Mouse (Mus musculus) ES-Bruce4 (cell line): ENCODE measurements at regions not wholly inside any gene's neighbourhood (a gene's known extent, or its start where the extent isn't known, plus 50 kb on each side); places are given as distances from the start of the nearest gene placed in this dataset.
A peak's percentile ranks its signal among the peaks of the same experiment; 100 is the strongest.

Experiments
- H3K27ac ChIP-seq: 2 replicates; pipeline ENCODE4 v1.5.1; 2012; ENCODE audit warnings: low read length, inconsistent platforms; ENCODE audit not compliant: insufficient read depth
- H3K27me3 ChIP-seq: 2 replicates; pipeline ENCODE4 v1.6.1; 2012; ENCODE audit warnings: mild to moderate bottlenecking, low read length, inconsistent platforms; ENCODE audit not compliant: control insufficient read depth, poor library complexity, insufficient read depth, severe bottlenecking
- H3K36me3 ChIP-seq: 2 replicates; pipeline ENCODE4 v1.6.1; 2012; ENCODE audit warnings: inconsistent platforms, mild to moderate bottlenecking, low read length, moderate library complexity; ENCODE audit not compliant: control insufficient read depth, poor library complexity, insufficient read depth, severe bottlenecking
- H3K4me1 ChIP-seq: one replicate; pipeline ENCODE4 v1.8.1; 2011; ENCODE audit warnings: low read length; ENCODE audit not compliant: control insufficient read depth, insufficient read depth
- H3K4me3 ChIP-seq: 2 replicates; pipeline ENCODE4 v1.5.1; 2011; ENCODE audit warnings: low read depth, mild to moderate bottlenecking, low read length
- H3K9ac ChIP-seq: 2 replicates; pipeline ENCODE4 v1.6.1; 2012; ENCODE audit warnings: low read depth, mild to moderate bottlenecking, inconsistent platforms; ENCODE audit not compliant: poor library complexity, severe bottlenecking
- H3K9me3 ChIP-seq: replicated peaks from 2 replicates; pipeline ENCODE4 v1.6.1; 2012; ENCODE audit warnings: mild to moderate bottlenecking, low read length, inconsistent platforms; ENCODE audit not compliant: control insufficient read depth, poor library complexity, insufficient read depth, severe bottlenecking
- CTCF ChIP-seq: IDR thresholded peaks from one replicate; pipeline ENCODE4 v1.8.1; 2011; ENCODE audit warnings: low read depth, low read length
- EP300 ChIP-seq: IDR thresholded peaks from 2 replicates; pipeline ENCODE4 v1.6.1; 2011; ENCODE audit warnings: low read depth, low read length; ENCODE audit not compliant: insufficient read depth
- POLR2A ChIP-seq: IDR thresholded peaks from one replicate; pipeline ENCODE4 v1.8.1; 2011; ENCODE audit warnings: low read length; ENCODE audit not compliant: insufficient read depth

- Histone ChIP-seq H3K27me3 (no peaks in the 10 kb centered on the region), H3K9me3 (no peaks in the 10 kb centered on the region), H3K27ac (no peak overlapping the region), H3K4me3 (no peak overlapping the region), H3K4me1 (no peaks in the 10 kb centered on the region), H3K9ac (no peak overlapping the region), H3K36me3 (no peaks in the 10 kb centered on the region)
- TF ChIP-seq CTCF (peak; percentile 91), EP300 (no peak)
Measured at GRCm38 (mm10) chr4:9096809-9097700, 858.2 kb upstream of the Car8 start.

GRCm38 (mm10) chr4:9096274-9096673, 857.4 kb upstream of the Car8 start:
- Histone ChIP-seq H3K27me3 (no peaks in the 10 kb centered on the region), H3K27ac (no peak overlapping the region), H3K36me3 (no peaks in the 10 kb centered on the region), H3K4me1 (no peaks in the 10 kb centered on the region), H3K9ac (no peak overlapping the region), H3K4me3 (no peak overlapping the region), H3K9me3 (no peaks in the 10 kb centered on the region)
- TF ChIP-seq CTCF, result no peak
- TF ChIP-seq EP300, result no peak
- TF ChIP-seq POLR2A, result no peak

- Histone ChIP-seq H3K4me1 (no peaks in the 10 kb centered on the region), H3K9me3 (no peaks in the 10 kb centered on the region), H3K4me3 (no peak overlapping the region), H3K27me3 (no peaks in the 10 kb centered on the region), H3K9ac (no peak overlapping the region), H3K27ac (no peak overlapping the region), H3K36me3 (no peaks in the 10 kb centered on the region)
- no peak for TF ChIP-seq POLR2A
- no peak for TF ChIP-seq EP300
- no peak for TF ChIP-seq CTCF
Measured at GRCm38 (mm10) chr4:9095646-9096045, 856.8 kb upstream of the Car8 start.

GRCm38 (mm10) chr4:9094522-9094921, 855.7 kb upstream of the Car8 start:
- Histone ChIP-seq H3K4me3 (no peak overlapping the region), H3K9me3 (no peaks in the 10 kb centered on the region), H3K36me3 (no peaks in the 10 kb centered on the region), H3K27me3 (no peaks in the 10 kb centered on the region), H3K27ac (no peak overlapping the region), H3K9ac (no peak overlapping the region), H3K4me1 (no peaks in the 10 kb centered on the region)
- no peak for TF ChIP-seq CTCF
- no peak for TF ChIP-seq POLR2A

- TF ChIP-seq CTCF (no peak), POLR2A (no peak), EP300 (no peak)
- no peaks in the 10 kb centered on the region for H3K36me3 ChIP-seq
- no peaks in the 10 kb centered on the region for H3K27me3 ChIP-seq
- no peak overlapping the region for H3K4me3 ChIP-seq
- no peak overlapping the region for H3K27ac ChIP-seq
- no peaks in the 10 kb centered on the region for H3K4me1 ChIP-seq
- no peak overlapping the region for H3K9ac ChIP-seq
- no peaks in the 10 kb centered on the region for H3K9me3 ChIP-seq
Measured at GRCm38 (mm10) chr4:9094076-9094475, 855.2 kb upstream of the Car8 start.

- no peak overlapping the region for H3K4me3 ChIP-seq
- H3K9ac ChIP-seq, result no peak overlapping the region
- no peak for TF ChIP-seq POLR2A
- TF ChIP-seq CTCF, result no peak
- TF ChIP-seq EP300, result no peak
- H3K27ac ChIP-seq, result no peak overlapping the region
- H3K27me3 ChIP-seq, result no peaks in the 10 kb centered on the region
- no peaks in the 10 kb centered on the region for H3K9me3 ChIP-seq
- no peaks in the 10 kb centered on the region for H3K4me1 ChIP-seq
- no peaks in the 10 kb centered on the region for H3K36me3 ChIP-seq
Measured at GRCm38 (mm10) chr4:9083526-9083925, 844.7 kb upstream of the Car8 start.
